Mouse (Mus musculus): ENCODE data around the gene Mgat4b. TPM values are rescaled to one million over a fixed set of nuclear protein-coding genes. Genes with fewer than 3 reads are reported as not detected.

Gene Mgat4b
- polyA plus RNA-seq, 1 experiment from 2014 or later = 7.3 TPM

DNA sequence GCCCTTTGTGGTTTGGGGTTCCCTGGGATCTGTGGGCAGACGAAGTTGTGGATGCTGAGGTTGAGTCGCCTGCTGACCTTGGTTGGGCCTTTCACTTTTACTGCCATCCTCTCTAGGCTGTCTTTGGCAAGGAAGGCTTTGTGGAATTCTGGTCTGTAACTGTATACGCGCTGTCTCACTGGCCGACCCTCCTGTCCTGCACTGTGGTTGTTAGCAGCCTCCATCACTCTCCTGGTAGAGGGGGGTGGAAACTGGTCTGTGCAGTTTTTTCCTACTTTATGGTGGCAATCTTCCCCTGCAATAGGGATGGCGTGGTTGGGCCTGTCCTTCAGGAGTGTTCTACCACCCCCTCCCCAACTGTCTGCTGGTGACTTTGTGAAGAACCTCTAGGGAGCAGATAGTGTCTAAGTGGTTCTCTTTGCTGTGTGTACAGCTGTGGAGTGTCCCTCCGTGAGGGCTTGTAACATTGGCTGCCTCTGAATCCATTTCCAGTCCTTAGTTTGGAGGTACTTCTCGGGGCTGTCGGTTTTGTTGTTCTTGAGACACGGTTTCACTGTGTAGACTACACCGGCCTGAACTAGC lies 42.1 kb downstream of the Mgat4b start:
- 0 out of 2 replicates have a peak, but pooled peaks have one; percentile 21 for ATAC-seq (ENCODE audit: low read depth)
- H3K4me1 ChIP-seq (replicated peaks; ENCODE audit: control insufficient read depth, insufficient read depth, low read length) = peaks cover 6% of the 10 kb centered on the region
- H3K27me3 ChIP-seq (ENCODE audit: control insufficient read depth, insufficient read depth, low read depth, low read length) = no peaks in the 10 kb centered on the region
- no peak overlapping the region for H3K4me2 ChIP-seq (ENCODE audit: low read depth, low read length)
- no peak overlapping the region for H3K4me3 ChIP-seq (ENCODE audit: low read length)
- H3K9ac ChIP-seq (ENCODE audit: low read length) = no peak overlapping the region
- H3K36me3 ChIP-seq (ENCODE audit: control insufficient read depth, insufficient read depth, low read length) = peaks cover 10% of the 10 kb centered on the region; the same call in 1 of the 2 replicates
- H3K27ac ChIP-seq (ENCODE audit: low read length) = peak overlapping the region; percentile 10; the same call in 1 of the 2 replicates
- no peaks in the 10 kb centered on the region for H3K9me3 ChIP-seq (ENCODE audit: control insufficient read depth, low read length)
- WGBS = 43% methylated on average over 11 of the region's 11 CpGs

DNA sequence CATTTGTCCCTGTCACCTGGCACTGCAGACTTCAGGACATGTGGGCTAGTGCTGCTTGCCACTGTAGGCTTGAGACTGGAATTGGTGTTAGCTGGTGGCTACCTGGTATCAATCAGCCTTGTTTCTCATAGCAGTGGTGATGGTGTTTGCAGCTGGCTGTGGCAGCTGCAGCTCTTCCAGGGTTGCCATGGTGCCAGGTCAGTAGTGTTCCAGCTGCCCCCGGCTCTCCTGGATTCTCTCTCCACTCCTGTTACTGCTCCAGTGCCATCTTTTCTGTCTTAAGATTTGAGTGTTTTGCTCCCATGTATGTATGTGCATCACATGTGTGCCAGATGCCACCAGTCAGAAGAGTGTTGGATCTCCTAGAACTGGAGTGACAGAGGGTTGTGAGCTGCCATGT lies 42.7 kb downstream of the Mgat4b start:
- no peaks in the 10 kb centered on the region for H3K9me3 ChIP-seq (ENCODE audit: control insufficient read depth, low read length)
- no peak overlapping the region for H3K27ac ChIP-seq (ENCODE audit: low read length)
- H3K36me3 ChIP-seq (ENCODE audit: control insufficient read depth, insufficient read depth, low read length) = peaks cover 16% of the 10 kb centered on the region
- H3K4me1 ChIP-seq (replicated peaks; ENCODE audit: control insufficient read depth, insufficient read depth, low read length) = peaks cover 6% of the 10 kb centered on the region
- no peak overlapping the region for H3K4me3 ChIP-seq (ENCODE audit: low read length)
- no peaks in the 10 kb centered on the region for H3K27me3 ChIP-seq (ENCODE audit: control insufficient read depth, insufficient read depth, low read depth, low read length)
- H3K4me2 ChIP-seq (ENCODE audit: low read depth, low read length) = no peak overlapping the region
- no peak overlapping the region for H3K9ac ChIP-seq (ENCODE audit: low read length)
- 21% methylated on average over 1 of the region's 1 CpGs for WGBS
- ATAC-seq (ENCODE audit: low read depth) = no peak

DNA sequence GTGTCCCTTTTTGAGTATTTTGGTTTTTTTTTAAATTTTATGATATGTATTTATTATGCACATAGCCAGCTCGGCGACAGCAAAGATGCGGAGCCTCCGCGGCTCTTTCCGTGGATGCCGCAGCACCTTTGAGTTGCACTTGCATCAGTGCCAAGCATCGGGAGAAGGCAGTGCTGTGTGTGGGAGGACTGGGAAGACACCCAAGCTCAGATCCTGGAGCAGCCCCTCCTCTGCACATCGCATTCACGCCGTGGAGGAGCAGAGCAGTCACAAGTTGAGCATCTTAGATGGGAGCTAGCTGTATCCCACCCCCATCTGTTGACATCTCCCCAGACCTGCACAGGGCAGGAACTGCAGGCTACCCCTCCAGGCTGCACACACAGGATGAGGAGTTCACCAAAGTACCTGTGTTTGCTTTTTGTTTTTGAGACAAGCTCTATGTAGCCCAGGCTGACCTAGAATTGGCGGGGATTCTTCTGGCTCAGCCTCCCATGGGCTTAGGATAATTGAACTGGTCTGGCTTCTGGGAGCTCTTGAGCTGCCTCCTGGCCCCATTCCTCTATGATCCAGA lies 43.4 kb downstream of the Mgat4b start:
- Histone ChIP-seq H3K36me3 (ENCODE audit: control insufficient read depth, insufficient read depth, low read length) (peaks cover 20% of the 10 kb centered on the region), H3K9me3 (ENCODE audit: control insufficient read depth, low read length) (no peaks in the 10 kb centered on the region), H3K4me3 (ENCODE audit: low read length) (no peak overlapping the region), H3K4me2 (ENCODE audit: low read depth, low read length) (no peak overlapping the region), H3K27me3 (ENCODE audit: control insufficient read depth, insufficient read depth, low read depth, low read length) (no peaks in the 10 kb centered on the region), H3K4me1 (replicated peaks; ENCODE audit: control insufficient read depth, insufficient read depth, low read length) (peaks cover 6% of the 10 kb centered on the region), H3K9ac (ENCODE audit: low read length) (no peak overlapping the region), H3K27ac (ENCODE audit: low read length) (no peak overlapping the region)
- ATAC-seq (ENCODE audit: low read depth) = no peak
- WGBS = 68% methylated on average over 12 of the region's 12 CpGs

DNA sequence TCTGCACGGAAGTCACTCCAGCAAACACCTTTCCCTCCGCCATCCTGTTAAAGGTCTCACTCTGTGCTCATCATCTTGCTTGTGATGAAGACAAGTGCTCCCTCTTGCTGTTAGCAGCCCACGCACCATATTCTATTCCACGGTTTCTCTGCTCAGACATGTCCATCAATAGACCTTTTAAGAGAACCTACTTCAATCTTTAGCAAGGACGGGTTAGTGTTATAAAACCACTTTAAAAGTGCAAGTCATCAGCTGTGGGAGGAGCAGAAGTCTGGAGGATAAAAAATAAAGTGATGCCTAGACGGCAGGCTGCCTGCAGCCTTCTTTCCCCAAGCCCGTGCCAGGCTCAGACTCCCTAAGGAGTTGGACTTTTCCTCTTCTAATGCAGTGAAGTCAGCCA lies 45.9 kb downstream of the Mgat4b start:
- H3K9ac ChIP-seq (ENCODE audit: low read length) = no peak overlapping the region
- H3K4me1 ChIP-seq (replicated peaks; ENCODE audit: control insufficient read depth, insufficient read depth, low read length) = peaks cover 6% of the 10 kb centered on the region
- H3K27me3 ChIP-seq (ENCODE audit: control insufficient read depth, insufficient read depth, low read depth, low read length) = no peaks in the 10 kb centered on the region
- H3K4me3 ChIP-seq (ENCODE audit: low read length) = no peak overlapping the region
- peaks cover 39% of the 10 kb centered on the region for H3K36me3 ChIP-seq (ENCODE audit: control insufficient read depth, insufficient read depth, low read length)
- no peak overlapping the region for H3K27ac ChIP-seq (ENCODE audit: low read length)
- H3K9me3 ChIP-seq (ENCODE audit: control insufficient read depth, low read length) = no peaks in the 10 kb centered on the region
- no peak for ATAC-seq (ENCODE audit: low read depth)
- H3K4me2 ChIP-seq (ENCODE audit: low read depth, low read length) = no peak overlapping the region
- 79% methylated on average over 7 of the region's 7 CpGs for WGBS

DNA sequence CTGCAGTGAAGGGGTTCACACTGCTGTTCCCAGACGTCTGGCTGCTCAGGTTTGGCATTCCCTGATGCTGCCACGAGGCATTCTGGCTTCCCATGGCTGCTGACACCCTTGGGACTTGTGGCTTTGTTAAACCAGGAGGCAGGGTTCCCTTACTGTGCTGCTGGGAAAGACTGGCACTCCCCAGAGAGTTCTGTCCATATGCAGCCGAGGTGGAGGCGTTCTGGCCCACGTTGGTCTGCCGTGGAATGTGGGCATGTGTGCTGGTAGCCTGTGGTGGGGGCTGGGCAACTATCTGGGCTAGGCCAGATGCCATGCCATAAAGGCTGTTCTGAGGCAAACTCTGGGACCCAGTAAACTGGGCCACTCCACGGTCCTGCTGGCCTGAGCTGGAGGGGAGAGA lies 47.6 kb downstream of the Mgat4b start:
- H3K27me3 ChIP-seq (ENCODE audit: control insufficient read depth, insufficient read depth, low read depth, low read length) = no peaks in the 10 kb centered on the region
- WGBS = 88% methylated on average over 7 of the region's 7 CpGs
- no peak overlapping the region for H3K27ac ChIP-seq (ENCODE audit: low read length)
- H3K4me3 ChIP-seq (ENCODE audit: low read length) = no peak overlapping the region
- no peak overlapping the region for H3K9ac ChIP-seq (ENCODE audit: low read length)
- peaks cover 54% of the 10 kb centered on the region for H3K36me3 ChIP-seq (ENCODE audit: control insufficient read depth, insufficient read depth, low read length)
- no peaks in the 10 kb centered on the region for H3K4me1 ChIP-seq (replicated peaks; ENCODE audit: control insufficient read depth, insufficient read depth, low read length)
- no peak for ATAC-seq (ENCODE audit: low read depth)
- H3K9me3 ChIP-seq (ENCODE audit: control insufficient read depth, low read length) = no peaks in the 10 kb centered on the region
- no peak overlapping the region for H3K4me2 ChIP-seq (ENCODE audit: low read depth, low read length)

DNA sequence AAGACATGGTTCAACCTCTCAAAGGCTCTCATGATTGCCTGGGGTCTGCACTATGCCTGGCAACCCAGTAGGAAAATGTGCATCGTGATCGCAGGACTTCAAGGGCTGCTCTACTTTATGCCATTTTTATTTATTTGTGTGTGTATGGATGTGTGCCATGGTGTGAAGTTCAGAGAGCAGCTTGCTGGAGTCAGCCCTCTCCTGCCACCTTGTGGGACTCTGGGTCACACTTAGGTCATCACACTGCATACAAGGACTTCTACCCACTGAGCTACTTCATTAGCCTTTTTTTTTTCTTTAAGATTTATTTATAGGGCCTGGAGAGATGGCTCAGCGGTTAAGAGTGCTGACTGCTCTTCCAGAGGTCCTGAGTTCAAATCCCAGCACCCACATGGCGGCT lies 51.3 kb downstream of the Mgat4b start:
- ATAC-seq (ENCODE audit: low read depth) = 0 out of 2 replicates have a peak, but pooled peaks have one; percentile 38
- H3K27me3 ChIP-seq (ENCODE audit: control insufficient read depth, insufficient read depth, low read depth, low read length) = no peaks in the 10 kb centered on the region
- peaks cover 70% of the 10 kb centered on the region for H3K36me3 ChIP-seq (ENCODE audit: control insufficient read depth, insufficient read depth, low read length)
- H3K4me1 ChIP-seq (replicated peaks; ENCODE audit: control insufficient read depth, insufficient read depth, low read length) = no peaks in the 10 kb centered on the region
- no peak overlapping the region for H3K9ac ChIP-seq (ENCODE audit: low read length)
- 77% methylated on average over 4 of the region's 4 CpGs for WGBS
- no peaks in the 10 kb centered on the region for H3K9me3 ChIP-seq (ENCODE audit: control insufficient read depth, low read length)
- no peak overlapping the region for H3K27ac ChIP-seq (ENCODE audit: low read length)
- H3K4me3 ChIP-seq (ENCODE audit: low read length) = no peak overlapping the region
- no peak overlapping the region for H3K4me2 ChIP-seq (ENCODE audit: low read depth, low read length)

DNA sequence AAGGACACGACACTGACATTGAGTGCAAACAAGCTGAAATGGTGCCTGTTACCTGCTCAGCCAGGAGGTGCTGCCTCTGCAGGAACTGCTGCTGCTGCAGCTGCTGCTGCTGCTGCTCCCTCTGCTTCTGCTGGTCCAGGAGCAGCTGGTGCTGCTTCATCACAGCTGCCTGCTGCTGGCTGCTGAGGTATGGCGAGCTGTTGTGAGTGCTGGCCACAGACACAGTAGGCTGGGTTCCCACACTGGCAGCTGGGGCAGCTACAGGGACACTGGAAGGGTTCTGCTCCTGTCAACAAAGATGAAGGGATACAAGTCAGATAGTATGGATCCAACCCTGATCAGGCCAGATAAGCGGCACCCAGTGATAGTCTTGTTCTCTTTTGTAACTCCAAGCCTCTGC lies 52.5 kb downstream of the Mgat4b start:
- 78% methylated on average over 3 of the region's 3 CpGs for WGBS
- no peaks in the 10 kb centered on the region for H3K9me3 ChIP-seq (ENCODE audit: control insufficient read depth, low read length)
- no peaks in the 10 kb centered on the region for H3K4me1 ChIP-seq (replicated peaks; ENCODE audit: control insufficient read depth, insufficient read depth, low read length)
- no peak overlapping the region for H3K4me2 ChIP-seq (ENCODE audit: low read depth, low read length)
- H3K4me3 ChIP-seq (ENCODE audit: low read length) = no peak overlapping the region
- ATAC-seq (ENCODE audit: low read depth) = peak; percentile 75
- H3K9ac ChIP-seq (ENCODE audit: low read length) = no peak overlapping the region
- H3K27me3 ChIP-seq (ENCODE audit: control insufficient read depth, insufficient read depth, low read depth, low read length) = no peaks in the 10 kb centered on the region
- no peak overlapping the region for H3K27ac ChIP-seq (ENCODE audit: low read length)
- peaks cover 64% of the 10 kb centered on the region for H3K36me3 ChIP-seq (ENCODE audit: control insufficient read depth, insufficient read depth, low read length)

DNA sequence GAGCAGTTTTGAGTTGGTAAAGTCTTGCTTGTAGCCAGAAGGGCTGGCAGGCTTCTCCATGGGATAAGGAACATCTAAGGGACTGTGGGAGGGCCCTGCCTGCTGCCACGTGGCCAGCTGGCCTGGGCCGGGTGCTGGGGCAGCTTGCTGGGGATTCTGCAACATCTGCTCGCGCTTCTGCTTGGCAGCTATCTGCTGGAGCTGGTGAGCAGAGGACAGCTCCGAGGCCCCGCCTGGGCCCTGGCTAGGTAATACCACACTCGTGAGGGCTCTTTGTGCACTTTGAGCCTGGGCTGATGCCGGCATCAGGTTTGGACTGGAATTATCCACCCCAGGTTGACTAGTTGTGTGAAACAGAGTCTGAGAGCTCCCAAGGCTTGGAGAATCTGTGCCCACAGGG lies 55.2 kb downstream of the Mgat4b start:
- Histone ChIP-seq H3K4me1 (replicated peaks; ENCODE audit: control insufficient read depth, insufficient read depth, low read length) (no peaks in the 10 kb centered on the region), H3K9me3 (ENCODE audit: control insufficient read depth, low read length) (no peaks in the 10 kb centered on the region), H3K9ac (ENCODE audit: low read length) (no peak overlapping the region), H3K4me2 (ENCODE audit: low read depth, low read length) (no peak overlapping the region), H3K36me3 (ENCODE audit: control insufficient read depth, insufficient read depth, low read length) (peaks cover 43% of the 10 kb centered on the region), H3K4me3 (ENCODE audit: low read length) (no peak overlapping the region), H3K27me3 (ENCODE audit: control insufficient read depth, insufficient read depth, low read depth, low read length) (no peaks in the 10 kb centered on the region), H3K27ac (ENCODE audit: low read length) (no peak overlapping the region)
- no peak for ATAC-seq (ENCODE audit: low read depth)
- 76% methylated on average over 8 of the region's 8 CpGs for WGBS

DNA sequence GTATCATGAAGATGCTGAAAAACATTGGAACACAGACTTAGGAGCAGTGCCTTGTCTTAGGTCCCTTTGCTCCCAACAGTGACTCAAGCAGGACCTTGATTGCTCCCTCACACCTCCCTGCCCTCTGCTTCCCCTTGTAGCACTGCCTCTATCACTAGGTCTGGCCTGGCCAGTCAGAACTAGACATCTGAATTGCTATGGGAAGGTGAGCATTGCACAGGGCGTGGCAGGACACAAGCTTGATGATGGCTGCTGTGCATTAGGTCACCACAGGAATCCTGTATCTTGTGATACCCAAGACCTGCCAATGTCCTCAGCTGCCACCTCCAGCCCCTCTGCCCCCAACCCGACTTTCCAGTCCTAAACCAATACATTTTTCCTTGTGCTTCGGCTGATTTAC lies 56.3 kb downstream of the Mgat4b start:
- no peak overlapping the region for H3K9ac ChIP-seq (ENCODE audit: low read length)
- no peaks in the 10 kb centered on the region for H3K9me3 ChIP-seq (ENCODE audit: control insufficient read depth, low read length)
- WGBS = 88% methylated on average over 3 of the region's 3 CpGs
- no peaks in the 10 kb centered on the region for H3K27me3 ChIP-seq (ENCODE audit: control insufficient read depth, insufficient read depth, low read depth, low read length)
- no peak for ATAC-seq (ENCODE audit: low read depth)
- H3K4me1 ChIP-seq (replicated peaks; ENCODE audit: control insufficient read depth, insufficient read depth, low read length) = no peaks in the 10 kb centered on the region
- H3K36me3 ChIP-seq (ENCODE audit: control insufficient read depth, insufficient read depth, low read length) = peaks cover 35% of the 10 kb centered on the region
- H3K4me3 ChIP-seq (ENCODE audit: low read length) = no peak overlapping the region
- no peak overlapping the region for H3K27ac ChIP-seq (ENCODE audit: low read length)
- H3K4me2 ChIP-seq (ENCODE audit: low read depth, low read length) = no peak overlapping the region

Data from lung, embryonic 16.5 days (tissue).